Mouse (Mus musculus) kidney, adult 2 months (tissue): ENCODE measurements at regions not wholly inside any gene's neighbourhood (a gene's known extent, or its start where the extent isn't known, plus 50 kb on each side); places are given as distances from the start of the nearest gene placed in this dataset.

ENCODE experiments used
- DNase-seq: peaks from one replicate; pipeline ENCODE4 v3.0.0; 2021
- H3K27ac ChIP-seq: fragments of 200-500 bp; 2 replicates; pipeline ENCODE4 v1.5.1; 2012; ENCODE audit warnings: low read depth, low read length, control low read depth, inconsistent platforms; ENCODE audit not compliant: insufficient read depth
- H3K27me3 ChIP-seq: fragments of 200-500 bp; replicated peaks from 2 replicates; pipeline ENCODE4 v1.6.1; 2012; ENCODE audit warnings: mild to moderate bottlenecking, moderate library complexity, low read length, inconsistent platforms; ENCODE audit not compliant: control insufficient read depth, insufficient read depth
- H3K36me3 ChIP-seq: fragments of 200-500 bp; 2 replicates; pipeline ENCODE4 v1.6.1; 2012; ENCODE audit warnings: mild to moderate bottlenecking, moderate library complexity, low read length, inconsistent platforms; ENCODE audit not compliant: control insufficient read depth, insufficient read depth
- H3K4me1 ChIP-seq: fragments of 200-500 bp; 2 replicates; pipeline ENCODE4 v1.6.1; 2011; ENCODE audit warnings: low read length; ENCODE audit not compliant: control insufficient read depth, insufficient read depth
- H3K4me3 ChIP-seq: fragments of 200-500 bp; 2 replicates; pipeline ENCODE4 v1.5.1; 2011; ENCODE audit warnings: mild to moderate bottlenecking, low read depth, low read length, control low read depth; ENCODE audit not compliant: insufficient read depth
- CTCF ChIP-seq: fragments of 200-500 bp; conservative IDR thresholded peaks from 2 replicates; pipeline ENCODE4 v1.5.1; 2011; ENCODE audit warnings: low read depth, mild to moderate bottlenecking, control low read depth, low read length, moderate library complexity, mixed read lengths; ENCODE audit not compliant: insufficient read depth, insufficient read length
- POLR2A ChIP-seq: fragments of 200-500 bp; IDR thresholded peaks from one replicate; pipeline ENCODE4 v1.6.1; 2011; ENCODE audit warnings: low read depth, low read length, control low read depth
- WGBS: fragments of 180-500 bp; shearing (Covaris S2); methylation state at CpG from one replicate; pipeline ENCODE4 v1.1.7; 2018; 5-methylcytosine and 5-hydroxymethylcytosine counted together

- WGBS = 51% methylated on average over 6 of the region's 6 CpGs
- peaks cover 26% of the 10 kb centered on the region for H3K4me1 ChIP-seq
- TF ChIP-seq CTCF (no peak), POLR2A (no peak)
- DNase-seq = peak; percentile 84
- no peaks in the 10 kb centered on the region for H3K36me3 ChIP-seq
- no peak overlapping the region for H3K4me3 ChIP-seq
- H3K27me3 ChIP-seq = no peaks in the 10 kb centered on the region
- H3K27ac ChIP-seq = peak overlapping the region; percentile 27; the same call in 1 of the 2 replicates
Measured at GRCm38 (mm10) chr14:76932890-76933289, 103.7 kb upstream of the Ccdc122 start.

GRCm38 (mm10) chr14:76931398-76931797 is 105.2 kb upstream of the Ccdc122 start:
- Histone ChIP-seq H3K27me3 (no peaks in the 10 kb centered on the region), H3K27ac (no peak overlapping the region), H3K36me3 (no peaks in the 10 kb centered on the region), H3K4me3 (no peak overlapping the region), H3K4me1 (peaks cover 31% of the 10 kb centered on the region)
- DNase-seq = no peak
- 88% methylated on average over 1 of the region's 1 CpGs for WGBS
- TF ChIP-seq CTCF = no peak
- TF ChIP-seq POLR2A = no peak

- H3K27ac ChIP-seq = no peak overlapping the region
- no peaks in the 10 kb centered on the region for H3K27me3 ChIP-seq
- H3K4me3 ChIP-seq = no peak overlapping the region
- 73% methylated on average over 3 of the region's 3 CpGs for WGBS
- DNase-seq = no peak
- TF ChIP-seq POLR2A (no peak), CTCF (no peak)
- peaks cover 27% of the 10 kb centered on the region for H3K4me1 ChIP-seq
- H3K36me3 ChIP-seq = no peaks in the 10 kb centered on the region
Measured at GRCm38 (mm10) chr14:76929562-76929961, 107.0 kb upstream of the Ccdc122 start.

- WGBS = 62% methylated on average over 3 of the region's 3 CpGs
- no peak overlapping the region for H3K4me3 ChIP-seq
- H3K27me3 ChIP-seq = no peaks in the 10 kb centered on the region
- peaks cover 27% of the 10 kb centered on the region for H3K4me1 ChIP-seq
- peak; percentile 75 for DNase-seq
- TF ChIP-seq POLR2A = no peak
- no peak for TF ChIP-seq CTCF
- H3K27ac ChIP-seq = no peak overlapping the region
- H3K36me3 ChIP-seq = no peaks in the 10 kb centered on the region
Measured at GRCm38 (mm10) chr14:76928706-76929105, 107.9 kb upstream of the Ccdc122 start.

GRCm38 (mm10) chr14:76927245-76927806 is 109.2 kb upstream of the Ccdc122 start:
- H3K4me3 ChIP-seq = no peak overlapping the region
- H3K36me3 ChIP-seq = no peaks in the 10 kb centered on the region; the same call in 1 of the 2 replicates
- DNase-seq = peak; percentile 81
- 45% methylated on average over 5 of the region's 5 CpGs for WGBS
- peak overlapping the region; percentile 96 for H3K27ac ChIP-seq
- H3K4me1 ChIP-seq = peaks cover 21% of the 10 kb centered on the region
- H3K27me3 ChIP-seq = no peaks in the 10 kb centered on the region
- TF ChIP-seq CTCF = no peak
- no peak for TF ChIP-seq POLR2A

- peak; percentile 66 for DNase-seq
- Histone ChIP-seq H3K36me3 (no peaks in the 10 kb centered on the region; the same call in 1 of the 2 replicates), H3K4me1 (peaks cover 21% of the 10 kb centered on the region), H3K27ac (peak overlapping the region; percentile 96), H3K27me3 (no peaks in the 10 kb centered on the region), H3K4me3 (no peak overlapping the region)
- 53% methylated on average over 7 of the region's 7 CpGs for WGBS
- TF ChIP-seq CTCF (no peak), POLR2A (no peak)
Measured at GRCm38 (mm10) chr14:76926416-76926815, 110.2 kb upstream of the Ccdc122 start.

- no peak overlapping the region for H3K4me3 ChIP-seq
- no peaks in the 10 kb centered on the region for H3K27me3 ChIP-seq
- H3K27ac ChIP-seq = no peak overlapping the region
- TF ChIP-seq CTCF = no peak
- TF ChIP-seq POLR2A = no peak
- DNase-seq = no peak
- H3K4me1 ChIP-seq = peaks cover 12% of the 10 kb centered on the region
- H3K36me3 ChIP-seq = no peaks in the 10 kb centered on the region; the same call in 1 of the 2 replicates
- WGBS = 76% methylated on average over 6 of the region's 6 CpGs
Measured at GRCm38 (mm10) chr14:76922399-76922939, 114.1 kb upstream of the Ccdc122 start.
